Mouse (Mus musculus) heart, adult 8-10 months (tissue): Measurements from ENCODE around the gene Gm5114. TPM values are rescaled to one million over a fixed set of nuclear protein-coding genes. Genes with fewer than 3 reads are reported as not detected.
A peak's percentile ranks its signal among the peaks of the same experiment; 100 is the strongest.
"Not testable (repeated sequence)": the region's sequence is repeated elsewhere in the genome, so short reads cannot be mapped to it uniquely, and the experiment has no call there.

Experiments used
- DNase-seq: peaks from one replicate; pipeline ENCODE4 v3.0.0; 2022; ENCODE audit warnings: low spot score
- microRNA-seq: library from miRNA; unstranded; fragments of <30 nt; microRNA quantifications from one replicate; pipeline ENCODE4 v1.2.0, GENCODE M21; 2022
- total RNA-seq, 4 experiments: library from RNA; stranded (reverse); gene quantifications; 2 replicates each; pipeline ENCODE4 v1.2.4; 2022

Gm5114 gene
- total RNA-seq = not detected

GRCm38 (mm10) chr7:39413060-39413459, at the start of gene Gm5114:
Gene Gm5114, minus strand, starts transcription at chr7:39413160.
- DNase-seq = not testable (repeated sequence)

DNA sequence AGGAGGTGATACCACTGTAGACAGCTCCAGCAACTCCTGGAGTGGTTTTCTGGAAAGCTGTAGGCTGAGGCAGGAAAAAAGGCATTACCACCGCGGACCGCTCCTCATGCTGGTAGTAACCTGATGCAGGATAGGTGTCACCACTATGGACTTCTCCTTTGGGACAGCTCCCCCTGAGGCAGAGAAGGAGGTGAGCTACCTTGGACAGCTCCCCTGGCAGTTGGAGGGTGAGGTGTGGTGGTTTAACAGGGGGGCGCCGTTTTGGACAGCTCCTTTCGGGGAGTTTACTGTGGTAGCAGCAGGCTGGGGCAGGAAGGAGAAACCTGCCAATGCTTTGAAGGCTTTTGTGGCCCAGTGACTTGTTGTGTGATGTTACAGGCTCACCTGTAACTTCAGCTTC, 42.8 kb upstream of the Gm5114 start:
- peak; percentile 3 for DNase-seq

DNA sequence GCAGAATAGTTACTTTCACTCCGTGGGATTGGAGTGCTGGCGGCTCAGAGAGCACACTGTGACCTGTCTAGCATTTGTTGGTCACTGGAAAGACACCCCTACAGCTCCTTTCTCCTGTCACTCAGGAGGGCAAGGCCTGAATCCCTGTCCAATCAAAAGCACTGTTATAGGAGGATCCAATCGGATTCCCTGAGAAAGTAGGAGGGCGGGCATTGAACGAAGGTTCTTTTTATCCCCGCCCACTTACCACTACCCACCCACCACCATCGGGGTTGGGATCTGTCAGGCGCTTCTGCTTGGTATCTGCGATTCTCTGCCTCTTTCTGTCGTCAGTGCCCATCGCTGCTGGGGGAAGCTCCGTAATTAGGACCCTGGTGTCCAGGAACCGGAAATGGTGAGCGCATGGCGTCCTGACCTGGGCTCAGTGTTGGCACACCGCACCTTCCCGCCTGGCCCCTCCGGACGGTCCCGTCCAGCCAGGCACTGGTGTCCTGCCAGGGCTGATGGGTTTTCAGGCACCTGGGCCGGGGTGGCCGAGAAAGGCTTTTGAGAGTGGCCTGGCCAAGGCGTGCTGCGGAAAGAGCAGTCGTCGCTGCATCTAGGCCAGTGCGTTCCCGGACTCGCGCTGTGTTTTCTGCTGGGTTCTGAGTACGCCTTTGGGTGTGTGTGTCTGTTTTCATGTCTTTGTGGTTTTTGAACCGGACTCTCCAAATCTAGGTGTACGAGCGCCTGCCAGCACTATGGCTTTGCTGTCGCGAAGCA, 36.5 kb upstream of the Gm5114 start:
- DNase-seq = peak; percentile 98

- no peak for DNase-seq
Observed at GRCm38 (mm10) chr7:39448626-39449242, 35.8 kb upstream of the Gm5114 start.

GRCm38 (mm10) chr7:39441237-39441636, 28.3 kb upstream of the Gm5114 start:
- no peak for DNase-seq

GRCm38 (mm10) chr7:39440362-39440761, 27.4 kb upstream of the Gm5114 start:
- no peak for DNase-seq

Small RNAs within 50 kb of the gene (microRNA-seq; reads per million reads assigned to microRNA genes)
- gene Gm27437 = not detected

Other genes with a start within 250 kb of the Gm5114 start
- gene Zfp619, start 104.6 kb upstream of the Gm5114 start, total RNA-seq = 1 to 10 TPM; 1.7 to 1.9 (median 1.7) TPM